Mouse (Mus musculus): Measurements from ENCODE around the gene Sprr2f. TPM values are rescaled to one million over a fixed set of nuclear protein-coding genes. Genes with fewer than 3 reads are reported as not detected.

Sprr2f gene
- polyA plus RNA-seq (2017; shearing (Covaris generic)): not detected

GRCm38 (mm10) chr3:92364887-92365286, at the start of gene Sprr2f:
Gene Sprr2f (plus strand): TSS chr3:92365187.

GRCm38 (mm10) chr3:92316320-92316719, 48.7 kb upstream of the Sprr2f start, which contains the start of gene Sprr2b:
Gene Sprr2b (plus strand): TSS chr3:92316620.

GRCm38 (mm10) chr3:92338840-92339239, 26.1 kb upstream of the Sprr2f start, which contains the start of gene Sprr2d:
Gene Sprr2d (plus strand): TSS chr3:92339140.

GRCm38 (mm10) chr3:92351843-92352242, 13.1 kb upstream of the Sprr2f start, which contains the start of gene Sprr2e:
Gene Sprr2e (plus strand): TSS chr3:92352143.

GRCm38 (mm10) chr3:92385385-92385784, 20.4 kb downstream of the Sprr2f start, which contains the start of gene Sprr2h:
Gene Sprr2h (plus strand): TSS chr3:92385685.

DNA sequence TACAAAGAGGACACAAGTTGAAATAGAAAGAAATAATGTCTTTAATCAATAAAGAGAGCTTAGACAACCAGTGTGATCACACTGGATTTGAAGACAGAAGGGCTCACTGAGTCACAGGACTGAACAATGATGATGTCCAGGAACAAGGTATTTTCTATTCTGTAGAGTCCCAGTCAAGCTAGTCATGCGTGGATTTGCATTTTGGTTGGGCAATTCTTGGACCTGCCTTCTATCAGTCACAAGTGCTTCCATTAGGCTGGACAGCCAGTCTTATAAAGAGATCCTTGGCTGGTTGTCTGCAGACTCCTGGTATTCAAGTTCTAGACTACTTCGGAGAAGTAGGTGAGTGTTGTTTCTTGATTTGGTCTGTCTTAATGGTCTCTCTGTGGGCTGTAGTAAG, 42.7 kb downstream of the Sprr2f start, which contains the start of gene Sprr2i:
Sprr2i (plus strand) TSS at position 301 of the 400 bp plus-strand sequence.

Other genes with a start within 250 kb of the Sprr2f start
- not detected for gene Prr9, start 241.2 kb upstream of the Sprr2f start, polyA plus RNA-seq (2017; shearing (Covaris generic))
- gene Lelp1, start 222.4 kb upstream of the Sprr2f start, polyA plus RNA-seq (2017; shearing (Covaris generic)): not detected
- not detected for gene Sprr2a1, start 149.4 kb upstream of the Sprr2f start, polyA plus RNA-seq (2017; shearing (Covaris generic))
- gene Sprr2a2, start 149.3 kb upstream of the Sprr2f start, polyA plus RNA-seq (2017; shearing (Covaris generic)): not detected
- gene Sprr2a3, start 79.8 kb upstream of the Sprr2f start, polyA plus RNA-seq (2017; shearing (Covaris generic)): not detected
- gene Sprr2b, start 48.6 kb upstream of the Sprr2f start, polyA plus RNA-seq (2017; shearing (Covaris generic)): not detected
- not detected for gene Sprr2d, start 26.0 kb upstream of the Sprr2f start, polyA plus RNA-seq (2017; shearing (Covaris generic))
- gene Sprr2e, start 13.0 kb upstream of the Sprr2f start, polyA plus RNA-seq (2017; shearing (Covaris generic)): not detected
- not detected for gene Sprr2h, start 20.5 kb downstream of the Sprr2f start, polyA plus RNA-seq (2017; shearing (Covaris generic))
- not detected for gene Sprr2i, start 42.8 kb downstream of the Sprr2f start, polyA plus RNA-seq (2017; shearing (Covaris generic))
- not detected for gene Sprr2j-ps, start 52.9 kb downstream of the Sprr2f start, polyA plus RNA-seq (2017; shearing (Covaris generic))
- gene Gm9774, start 64.2 kb downstream of the Sprr2f start, polyA plus RNA-seq (2017; shearing (Covaris generic)): 17.2 TPM
- not detected for gene Sprr2k, start 67.4 kb downstream of the Sprr2f start, polyA plus RNA-seq (2017; shearing (Covaris generic))
- gene Sprr1b, start 73.6 kb downstream of the Sprr2f start, polyA plus RNA-seq (2017; shearing (Covaris generic)): not detected
- gene Sprr3, start 93.5 kb downstream of the Sprr2f start, polyA plus RNA-seq (2017; shearing (Covaris generic)): not detected
- gene Sprr1a, start 120.7 kb downstream of the Sprr2f start, polyA plus RNA-seq (2017; shearing (Covaris generic)): not detected
- gene Sprr4, start 135.3 kb downstream of the Sprr2f start, polyA plus RNA-seq (2017; shearing (Covaris generic)): not detected
- not detected for gene 2310046K23Rik, start 169.3 kb downstream of the Sprr2f start, polyA plus RNA-seq (2017; shearing (Covaris generic))
- not detected for gene Ivl, start 208.5 kb downstream of the Sprr2f start, polyA plus RNA-seq (2017; shearing (Covaris generic))
- gene Smcp, start 223.8 kb downstream of the Sprr2f start, polyA plus RNA-seq (2017; shearing (Covaris generic)): not detected
- gene 2210017I01Rik, start 242.3 kb downstream of the Sprr2f start, polyA plus RNA-seq (2017; shearing (Covaris generic)): not detected